Mouse (Mus musculus): ENCODE measurements at regions not wholly inside any gene's neighbourhood (a gene's known extent, or its start where the extent isn't known, plus 50 kb on each side); places are given as distances from the start of the nearest gene placed in this dataset.

GRCm38 (mm10) chr16:91156506-91156905 lies 61.6 kb upstream of the 4932438H23Rik start:
- DNase-seq (ENCODE audit: low spot score in 2 of 2): no peak

- peak in 1 of 2 experiments; percentile 9 for DNase-seq (ENCODE audit: low spot score in 2 of 2)
These were observed 64.6 kb upstream of the Olig2 start for GRCm38 (mm10) chr16:91160679-91161078.

- DNase-seq (ENCODE audit: low spot score in 2 of 2): no peak
These were observed 63.6 kb upstream of the Olig2 start for GRCm38 (mm10) chr16:91161616-91162015.

DNA sequence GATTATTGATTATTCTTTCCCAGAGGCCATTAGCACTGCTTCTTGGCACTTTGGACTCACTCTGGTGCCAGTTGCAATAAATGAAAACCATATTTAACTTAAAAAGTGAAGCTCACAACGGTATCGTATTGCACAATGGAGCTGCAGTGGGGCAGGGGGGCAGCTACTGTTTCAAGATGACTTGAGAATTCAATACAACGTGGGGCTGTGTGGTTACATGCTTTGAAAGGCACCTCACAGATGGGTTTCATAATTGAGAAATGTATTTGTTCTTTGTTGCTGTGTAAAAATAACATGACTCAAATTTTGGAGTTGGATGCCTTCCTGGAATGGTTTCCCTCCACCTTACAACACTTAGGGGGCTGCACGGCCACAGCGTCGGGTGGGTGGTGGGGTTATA lies 62.9 kb upstream of the Olig2 start:
- DNase-seq (ENCODE audit: low spot score in 2 of 2): no peak

GRCm38 (mm10) chr16:91165906-91166305 lies 59.4 kb upstream of the Olig2 start:
- DNase-seq (ENCODE audit: low spot score in 2 of 2): no peak

GRCm38 (mm10) chr16:91166866-91167265 lies 58.4 kb upstream of the Olig2 start:
- peak in 1 of 2 experiments; percentile 20 for DNase-seq (ENCODE audit: low spot score in 2 of 2)

DNA sequence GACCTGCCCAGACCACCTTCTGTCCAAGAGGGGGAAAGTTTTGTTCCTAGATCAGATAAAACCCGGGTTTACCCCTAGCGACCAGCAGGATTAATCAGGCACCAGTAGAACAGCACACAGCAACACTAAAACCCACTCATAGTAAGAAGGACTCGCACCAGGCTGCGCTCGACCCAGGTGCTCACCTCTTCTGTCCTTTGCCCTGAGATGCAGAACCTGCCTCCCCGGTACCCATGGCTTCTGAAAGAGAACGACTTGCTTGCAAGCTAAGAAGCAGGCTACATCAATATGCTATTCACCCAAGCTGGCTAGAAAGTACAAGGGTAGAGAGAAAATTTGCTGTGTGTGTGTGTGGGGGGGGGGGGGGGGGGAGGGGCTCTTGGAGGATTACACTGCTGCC lies 56.9 kb upstream of the Olig2 start:
- DNase-seq (ENCODE audit: low spot score in 2 of 2): no peak

DNA sequence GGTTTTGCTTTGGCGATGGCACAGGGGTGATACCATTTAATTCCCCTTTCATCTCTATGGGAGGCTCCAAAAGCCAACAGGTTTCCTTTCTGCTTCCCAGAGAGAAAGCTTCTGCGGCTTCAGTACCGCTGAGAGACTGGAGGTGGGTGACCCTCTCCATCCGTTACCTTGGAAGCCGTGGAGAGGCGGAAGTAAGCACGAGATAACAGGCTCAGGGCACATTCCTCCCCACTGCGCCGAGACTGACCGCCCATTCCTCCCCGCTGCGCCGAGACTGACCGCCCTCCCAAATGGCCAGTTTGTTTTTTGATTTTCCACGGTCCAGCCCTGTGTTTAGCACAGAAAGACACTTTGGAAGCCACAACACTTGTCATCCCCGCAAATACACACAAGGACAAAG lies 55.4 kb upstream of the Olig2 start:
- no peak for DNase-seq (ENCODE audit: low spot score in 2 of 2)

DNA sequence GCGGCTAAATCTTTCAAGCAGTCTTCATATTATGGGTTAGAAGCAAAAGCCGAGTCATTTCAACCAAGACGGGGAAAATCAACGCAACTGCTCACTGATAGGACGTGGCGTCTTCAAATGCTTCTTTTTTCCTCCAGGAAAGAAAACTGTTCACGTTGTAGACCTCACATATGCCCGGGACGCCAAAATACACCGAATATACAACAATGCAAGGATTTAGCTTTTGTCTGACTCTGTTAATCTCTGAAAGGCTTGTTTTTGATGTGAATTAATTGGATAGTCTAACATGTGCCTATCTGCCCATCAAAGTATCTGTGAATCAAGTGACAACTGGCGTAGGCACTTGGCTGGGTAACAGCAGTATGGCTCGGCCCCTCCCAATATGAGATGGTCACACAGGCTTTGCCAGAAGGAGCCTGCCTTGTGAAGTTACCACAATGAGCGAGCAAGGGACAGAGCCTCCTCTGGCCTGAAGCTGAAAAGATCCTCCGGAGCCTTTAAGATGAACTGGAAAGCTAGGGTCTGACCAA lies 53.3 kb upstream of the Olig2 start:
- DNase-seq (ENCODE audit: low spot score in 2 of 2): no peak

DNA sequence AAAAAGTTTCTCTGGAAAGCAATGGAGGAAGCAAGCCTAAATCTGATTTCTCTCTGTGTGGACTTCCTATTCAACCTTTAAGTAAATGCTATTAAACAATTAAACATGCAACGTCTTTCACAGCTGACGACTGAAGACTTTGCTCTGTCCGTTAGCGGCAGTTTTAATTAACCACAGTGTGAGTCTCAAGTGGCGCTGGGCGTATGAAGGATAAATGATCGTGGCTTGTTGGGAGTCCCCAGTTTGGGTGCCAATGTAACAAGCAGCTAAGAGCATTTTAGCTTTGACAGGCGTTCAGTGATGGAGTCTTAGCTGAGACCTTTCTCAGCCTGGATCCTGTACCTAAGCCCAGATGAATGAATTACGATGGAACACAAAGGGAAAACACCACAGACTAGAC lies 52.7 kb upstream of the Olig2 start:
- DNase-seq (ENCODE audit: low spot score in 2 of 2): no peak

GRCm38 (mm10) chr16:91173241-91173640 lies 52.0 kb upstream of the Olig2 start:
- DNase-seq (ENCODE audit: low spot score in 2 of 2): no peak

- DNase-seq (ENCODE audit: low spot score in 2 of 2): no peak
These were observed 51.4 kb upstream of the Olig2 start for GRCm38 (mm10) chr16:91173870-91174278.

DNA sequence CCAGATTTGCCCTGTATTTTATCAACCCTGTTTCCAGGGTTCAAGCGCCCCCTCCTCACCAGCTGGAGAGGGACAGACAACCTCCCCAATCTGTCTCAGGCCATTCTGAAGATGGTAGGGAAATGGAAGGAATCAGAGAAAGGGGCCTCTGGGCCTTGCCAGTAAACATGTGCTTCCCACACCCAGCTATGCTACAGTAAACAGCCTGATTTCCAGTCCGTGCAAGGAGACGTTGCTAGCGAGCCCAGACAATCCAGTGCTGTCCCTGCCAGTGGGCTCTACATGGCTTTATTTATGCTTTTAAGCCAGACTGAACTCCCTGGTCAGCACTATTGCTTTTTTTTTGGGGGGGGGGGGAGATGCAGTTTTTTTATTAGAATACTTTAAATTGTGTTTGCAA lies 50.9 kb upstream of the Olig2 start:
- no peak for DNase-seq (ENCODE audit: low spot score in 2 of 2)
